Comparison of ENCODE assay signal across 15 mouse cellular contexts in genomic region chr5:98005751-98006150, GRCm38 (mm10).
"Had no signal": no experiment of that assay in that cellular context is flagged by ENCODE, and none has a peak within 500 bp of the region (broad histone marks: within the 10 kb centered on the region; RNA-seq: fewer than 3 reads in every experiment).

No protein-coding gene starts in this region.

- H3K27ac ChIP-seq: lung, embryonic 15.5 days; macrophage; midbrain, embryonic 13.5 days; midbrain, embryonic 15.5 days; neural tube, embryonic 12.5 days; stomach, embryonic 15.5 days; stomach, postnatal 0 days had no signal

- DNase-seq: lung, adult 2 months; lung, postnatal 14 days; lung, postnatal 36 days; right cerebral cortex, postnatal 14 days; thymus, adult 2 months; thymus, postnatal 25 days; thymus, postnatal 4 days had no signal

- H3K9me3 ChIP-seq: lung, embryonic 15.5 days; megakaryocyte, embryonic 14.5 days; midbrain, embryonic 13.5 days; midbrain, embryonic 15.5 days; neural tube, embryonic 12.5 days; stomach, embryonic 15.5 days had no signal

- H3K4me3 ChIP-seq: lung, embryonic 15.5 days; megakaryocyte, embryonic 14.5 days; midbrain, embryonic 13.5 days; midbrain, embryonic 15.5 days; neural tube, embryonic 12.5 days; stomach, embryonic 15.5 days had no signal

- H3K4me1 ChIP-seq: lung, embryonic 15.5 days; megakaryocyte, embryonic 14.5 days; midbrain, embryonic 13.5 days; midbrain, embryonic 15.5 days; neural tube, embryonic 12.5 days; stomach, embryonic 15.5 days had no signal

- H3K36me3 ChIP-seq: midbrain, embryonic 13.5 days; midbrain, embryonic 15.5 days had no signal

- H3K27me3 ChIP-seq: lung, embryonic 15.5 days; megakaryocyte, embryonic 14.5 days; midbrain, embryonic 13.5 days; midbrain, embryonic 15.5 days; neural tube, embryonic 12.5 days; stomach, embryonic 15.5 days had no signal
